ENCODE assay signal across 18 mouse cellular contexts in the genomic region with DNA sequence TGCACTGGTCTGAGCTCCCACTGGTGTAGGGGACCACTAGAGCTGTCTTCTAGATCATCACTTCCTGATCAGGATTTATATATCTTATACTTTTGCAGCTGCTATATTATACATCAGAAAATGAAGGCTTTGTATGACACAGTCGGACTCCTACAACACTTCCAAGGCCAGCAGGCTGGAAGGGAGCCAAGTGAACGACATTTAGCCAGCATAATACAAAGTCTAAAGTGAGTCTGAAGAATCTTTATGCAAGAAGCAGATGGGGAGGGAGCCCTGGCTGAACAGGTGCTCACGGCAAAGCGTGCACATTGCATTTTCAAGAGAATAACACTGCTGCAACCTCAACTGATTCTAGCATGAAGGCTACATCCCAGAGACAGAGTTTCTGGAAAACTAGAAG. TPM values are rescaled to one million over a fixed set of nuclear protein-coding genes. Genes with fewer than 3 reads are reported as not detected.
DNase-seq lines count a peak whose midpoint lies in the region; ATAC-seq and TF ChIP-seq lines count a peak whose summit lies in the region.
"Had no signal": no experiment of that assay in that cellular context is flagged by ENCODE, and none has a peak within 500 bp of the region (broad histone marks: within the 10 kb centered on the region; RNA-seq: fewer than 3 reads in every experiment).

No protein-coding gene starts in this region.

- H3K9ac ChIP-seq in lung, embryonic 16.5 days (ENCODE audit: low read length): no peak overlapping the region
- H3K9ac ChIP-seq: hindbrain, embryonic 15.5 days; limb, embryonic 12.5 days; midbrain, embryonic 13.5 days had no signal

- H3K27me3 ChIP-seq in lung, embryonic 16.5 days (ENCODE audit: control insufficient read depth, insufficient read depth, low read depth, low read length): no peaks in the 10 kb centered on the region
- H3K27me3 ChIP-seq: hindbrain, embryonic 15.5 days; Patski had no signal

- intact Hi-C loops in gastrocnemius, postnatal 36 days (cut with DNase I): loop anchor here (10.0 kb wide), 1 partner anchor 198 kb away; no protein-coding TSS in a partner anchor

- no peak overlapping the region for H3K4me3 ChIP-seq in lung, embryonic 16.5 days (ENCODE audit: low read length)
- H3K4me3 ChIP-seq in lung, adult 2 months (replicated peaks; ENCODE audit: extremely low read depth, low read depth, low read length): no peak overlapping the region
- H3K4me3 ChIP-seq: hindbrain, embryonic 15.5 days; left cerebral cortex, adult 2 months; limb, embryonic 12.5 days; midbrain, embryonic 13.5 days had no signal

- H3K27ac ChIP-seq in lung, embryonic 16.5 days (ENCODE audit: low read length): no peak overlapping the region
- H3K27ac ChIP-seq: hindbrain, embryonic 15.5 days; left cerebral cortex, adult 2 months; limb, embryonic 12.5 days; macrophage; midbrain, embryonic 13.5 days had no signal

- ATAC-seq in frontal cortex, adult (ENCODE audit: low TSS enrichment): peak; percentile 41
- ATAC-seq in lung, embryonic 16.5 days (ENCODE audit: low read depth): peak; percentile 9; the same call in 1 of the 2 replicates
- ATAC-seq: midbrain, embryonic 13.5 days; Patski had no signal

- TF ChIP-seq POLR2A in lung, adult 2 months (IDR thresholded peaks at IDR 0.05; ENCODE audit: borderline replicate concordance, extremely low read depth, low read depth, low read length): no peak

- H3K4me1 ChIP-seq in lung, embryonic 16.5 days (replicated peaks; ENCODE audit: control insufficient read depth, insufficient read depth, low read length): peaks cover under 1% of the 10 kb centered on the region
- H3K4me1 ChIP-seq in lung, adult 2 months (ENCODE audit: control insufficient read depth, insufficient read depth, low read length): no peaks in the 10 kb centered on the region
- H3K4me1 ChIP-seq: hindbrain, embryonic 15.5 days had no signal

- TF ChIP-seq CTCF in lung, adult 2 months (IDR thresholded peaks at IDR 0.05; ENCODE audit: insufficient read depth, low read length): no peak

- no peaks in the 10 kb centered on the region for H3K9me3 ChIP-seq in lung, embryonic 16.5 days (ENCODE audit: control insufficient read depth, low read length)
- H3K9me3 ChIP-seq: hindbrain, embryonic 15.5 days; limb, embryonic 12.5 days; midbrain, embryonic 13.5 days had no signal

- no peak overlapping the region for H3K4me2 ChIP-seq in lung, embryonic 16.5 days (ENCODE audit: low read depth, low read length)
- H3K4me2 ChIP-seq: hindbrain, embryonic 15.5 days; limb, embryonic 12.5 days; midbrain, embryonic 13.5 days had no signal

- WGBS in lung, embryonic 16.5 days: 21% methylated on average over 4 of the region's 4 CpGs
- 31% methylated on average over 4 of the region's 4 CpGs for WGBS in lung, adult 2 months

- no peaks in the 10 kb centered on the region for H3K36me3 ChIP-seq in lung, embryonic 16.5 days (ENCODE audit: control insufficient read depth, insufficient read depth, low read length)
- H3K36me3 ChIP-seq: hindbrain, embryonic 15.5 days; limb, embryonic 12.5 days; midbrain, embryonic 13.5 days had no signal

- DNase-seq in frontal cortex, postnatal 10 days (ENCODE audit: low spot score in 2 of 2): no peak
- DNase-seq in lung, adult 2 months: no peak
- peak; percentile 75 for DNase-seq in adrenal gland, postnatal 25 days
- peak; percentile 43 to 59 for DNase-seq in kidney, postnatal 4 days
- DNase-seq in layer of hippocampus, adult 9-11 months: no peak
- no peak for DNase-seq in gastrocnemius, postnatal 36 days
- DNase-seq: B cell, adult 2 months; cerebellum, postnatal 36 days; heart, postnatal 10 days; right cerebral cortex, postnatal 25 days had no signal

RNA-seq across cellular contexts. Expression of gene Wdr38, which starts 4.8 kb away (rescaled TPM):
- polyA plus RNA-seq in lung, embryonic 16.5 days (2015; fragmentation: Nextera tagmentation; extraction: Ambion mirVana): 2.1 and 3.4 TPM in 2 replicates
- 4.4 and 4.5 TPM in 2 replicates for polyA plus RNA-seq in lung, adult 2 months (2012; rRNA removed)
- 0.43 and 0.85 TPM in 2 replicates for total RNA-seq in adrenal gland, postnatal 25 days (2021)
- under 1 TPM; 0.17 to 0.31 TPM for total RNA-seq in gastrocnemius, postnatal 36 days (2021)

RNA-seq across cellular contexts. Expression of gene Arpc5l, which starts 12.7 kb away (rescaled TPM):
- polyA plus RNA-seq in lung, embryonic 16.5 days (2015; fragmentation: Nextera tagmentation; extraction: Ambion mirVana): 102 and 113 TPM in 2 replicates
- polyA plus RNA-seq in lung, adult 2 months (2012; rRNA removed): 27.7 and 28.3 TPM in 2 replicates
- 71.2 and 78.8 TPM in 2 replicates for total RNA-seq in adrenal gland, postnatal 25 days (2021)
- total RNA-seq in gastrocnemius, postnatal 36 days (2021): 100 to 1,000 TPM in 1 of 2 experiments, 10 to 100 TPM in 1; 94.7 to 101 TPM

RNA-seq across cellular contexts. Expression of gene Rpl35, which starts 13.0 kb away (rescaled TPM):
- polyA plus RNA-seq in lung, embryonic 16.5 days (2015; fragmentation: Nextera tagmentation; extraction: Ambion mirVana): 827 and 930 TPM in 2 replicates
- 121 and 126 TPM in 2 replicates for polyA plus RNA-seq in lung, adult 2 months (2012; rRNA removed)
- 390 and 397 TPM in 2 replicates for total RNA-seq in adrenal gland, postnatal 25 days (2021)
- total RNA-seq in gastrocnemius, postnatal 36 days (2021): 100 to 1,000 TPM; 216 to 254 TPM

Comparison
In these comparisons a context has a peak if more than half of its experiments do, and no peak if none do; other contexts are left out.
1. DNase-seq: peak in adrenal gland, postnatal 25 days (single experiment) and kidney, postnatal 4 days (2 of 2); none in frontal cortex, postnatal 10 days (0 of 2), lung, adult 2 months (single experiment), layer of hippocampus, adult 9-11 months (single experiment) and gastrocnemius, postnatal 36 days (0 of 2).